Mouse (Mus musculus) Patski (cell line): ENCODE results near the gene Acat3. TPM values are rescaled to one million over a fixed set of nuclear protein-coding genes. Genes with fewer than 3 reads are reported as not detected.
"Not testable (repeated sequence)": the region's sequence is repeated elsewhere in the genome, so short reads cannot be mapped to it uniquely, and the experiment has no call there.

Experiments used
- ATAC-seq: fragments of 100-300 bp; one replicate; pipeline ENCODE4 v1.8.0; 2021
- CTCF ChIA-PET: fragments of 350-600 bp; sonication (Branson Sonifier 250); formaldehyde crosslinking; loops from one replicate; lab custom pipeline; 2022; ENCODE audit warnings: inconsistent platforms; lab: Charles Lee
- POLR2A ChIA-PET: fragments of 350-600 bp; sonication (Branson Sonifier 250); formaldehyde crosslinking; loops from one replicate; lab custom pipeline; 2022; ENCODE audit warnings: antibody characterized with exemption, inconsistent platforms; lab: Charles Lee
- DNase-seq: peaks from one replicate; pipeline ENCODE4 v3.0.0-alpha.2; 2011; ENCODE audit warnings: low read depth, low spot score
- H3K27me3 ChIP-seq: fragments of 371-371 bp; one replicate; pipeline ENCODE4 v1.5.1; 2021
- CTCF ChIP-seq: fragments of 100-300 bp; IDR thresholded peaks from one replicate; pipeline ENCODE4 v1.5.1; 2021
- in situ Hi-C: fragments of 300-500 bp; cut with MboI; formaldehyde crosslinking; loops from 3 replicates; pipeline ENCODE4 v1.11.1; 2018; ENCODE audit warnings: low pct_unique_long_range_greater_than_20kb, mixed read lengths
- polyA plus RNA-seq: library from polyadenylated mRNA; unstranded; gene quantifications from one replicate; pipeline ENCODE4 v1.2.3, GENCODE M21; 2021

Gene Acat3
- polyA plus RNA-seq, 1 experiment from 2014 or later = 4.4 TPM

DNA sequence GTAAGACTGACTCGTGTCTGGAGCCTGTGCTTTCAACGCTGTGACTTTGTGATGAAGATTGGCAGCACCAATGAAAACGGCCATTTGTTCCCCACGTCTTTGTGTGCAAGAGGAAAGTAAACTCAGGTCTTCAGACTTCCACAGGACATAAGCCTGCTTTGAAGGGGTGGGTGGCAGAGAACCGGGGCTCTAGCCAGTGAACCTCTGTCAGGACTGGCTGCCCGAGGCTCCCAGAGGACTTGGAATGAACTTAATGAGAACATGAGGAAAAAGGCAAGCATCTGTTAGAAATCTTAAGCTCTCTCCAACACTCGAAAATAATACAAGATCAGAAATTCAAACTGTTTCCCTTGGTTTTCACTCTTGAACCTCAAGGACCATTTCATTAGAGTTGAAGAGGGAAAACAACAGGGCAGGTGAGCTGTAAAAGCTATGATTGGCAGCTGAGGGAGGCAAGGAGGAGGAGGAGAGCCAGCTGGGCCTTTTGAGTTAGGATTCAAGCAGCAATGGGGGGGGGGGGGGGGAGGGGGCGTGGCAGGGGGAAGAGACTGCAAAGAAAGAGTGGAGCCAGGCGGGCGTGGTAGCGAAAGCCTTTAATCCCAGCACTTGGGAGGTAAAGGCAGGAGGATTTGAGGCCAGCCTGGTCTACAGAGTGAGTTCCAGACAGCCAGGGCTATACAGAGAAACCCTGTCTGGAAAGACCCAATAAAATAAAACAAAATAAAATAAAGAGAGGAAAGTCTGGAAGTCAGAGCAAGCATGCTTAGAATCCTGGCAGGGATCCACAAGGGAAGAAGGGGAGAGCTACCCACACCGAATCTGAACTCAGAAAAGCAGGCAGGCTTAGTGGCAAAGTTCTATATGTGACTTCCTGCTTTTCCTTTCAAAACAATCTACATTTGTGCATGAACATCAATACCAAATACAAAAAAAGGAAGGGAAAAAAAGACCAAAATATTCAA lies 36.7 kb downstream of the Acat3 start:
- ChIA-PET CTCF (no interaction called here), POLR2A (interaction anchor here (0.7 kb wide), 1 partner anchor 13 kb away, joined by 5 read pairs; no protein-coding TSS in a partner anchor)
- ATAC-seq (no peak), DNase-seq (no peak)
- H3K27me3 ChIP-seq = no peaks in the 10 kb centered on the region
- in situ Hi-C loops = no loop called here
- TF ChIP-seq CTCF = no peak

GRCm38 (mm10) chr17:12902291-12902690 lies 38.1 kb downstream of the Acat3 start:
- H3K27me3 ChIP-seq = no peaks in the 10 kb centered on the region
- TF ChIP-seq CTCF = no peak
- CTCF ChIA-PET = interaction anchor here (1.0 kb wide), 1 partner anchor 22 kb away, joined by 3 read pairs; no protein-coding TSS in a partner anchor
- DNase-seq (no peak), ATAC-seq (no peak)
- POLR2A ChIA-PET = no interaction called here
- in situ Hi-C loops = no loop called here

DNA sequence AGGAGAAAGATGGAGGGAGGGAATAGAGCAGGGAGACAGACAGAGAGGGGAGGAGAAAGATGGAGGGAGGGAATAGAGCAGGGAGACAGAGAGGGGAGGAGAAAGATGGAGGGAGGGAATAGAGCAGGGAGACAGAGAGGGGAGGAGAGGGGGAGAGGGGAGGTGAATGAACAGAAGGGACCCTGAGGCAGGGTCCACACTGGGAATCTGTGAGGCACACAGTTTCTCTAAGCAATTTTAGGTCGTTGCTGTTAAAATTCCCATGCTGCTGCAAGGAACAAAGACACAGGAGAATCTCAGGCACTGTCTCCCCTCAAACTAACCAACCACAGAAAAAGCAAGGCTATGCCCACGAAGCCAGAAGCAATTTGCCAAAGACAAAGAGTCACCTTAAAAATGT lies 41.8 kb downstream of the Acat3 start:
- in situ Hi-C loops, ATAC-seq, DNase-seq, POLR2A ChIA-PET, H3K27me3 ChIP-seq, CTCF ChIA-PET: not testable (repeated sequence)

GRCm38 (mm10) chr17:12897674-12898073 lies 42.7 kb downstream of the Acat3 start:
- ATAC-seq (no peak), DNase-seq (no peak)
- ChIA-PET POLR2A (no interaction called here), CTCF (no interaction called here)
- in situ Hi-C loops = no loop called here
- TF ChIP-seq CTCF = no peak
- no peaks in the 10 kb centered on the region for H3K27me3 ChIP-seq

DNA sequence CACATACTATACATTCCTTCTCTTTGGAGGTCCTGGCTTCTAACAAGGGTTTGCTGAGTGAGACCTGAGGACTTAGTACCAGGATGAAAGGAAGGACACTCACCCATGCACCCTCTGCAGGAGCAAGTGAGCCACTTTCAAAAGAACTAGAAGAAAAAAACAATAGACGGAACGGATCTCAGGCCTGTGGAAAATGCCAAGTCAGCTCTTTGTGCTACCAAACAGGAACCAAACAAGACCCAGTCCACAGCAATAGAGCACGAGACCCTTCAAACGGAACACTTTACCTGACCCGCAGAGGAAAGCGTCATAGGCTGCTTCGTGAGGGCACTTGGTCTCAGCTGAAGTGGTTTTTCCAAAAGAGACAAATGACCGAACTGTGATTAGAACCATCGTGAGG lies 48.4 kb downstream of the Acat3 start:
- POLR2A ChIA-PET = no interaction called here
- TF ChIP-seq CTCF = no peak
- H3K27me3 ChIP-seq = no peaks in the 10 kb centered on the region
- CTCF ChIA-PET = interaction anchor here (1.8 kb wide), 1 partner anchor 104 kb away, joined by 4 read pairs; no protein-coding TSS in a partner anchor
- in situ Hi-C loops = no loop called here
- DNase-seq = no peak
- no peak for ATAC-seq

GRCm38 (mm10) chr17:12891054-12891453 lies 49.3 kb downstream of the Acat3 start:
- in situ Hi-C loops = no loop called here
- no peak for TF ChIP-seq CTCF
- ATAC-seq (no peak), DNase-seq (no peak)
- ChIA-PET POLR2A (no interaction called here), CTCF (interaction anchor here (1.3 kb wide), 1 partner anchor 106 kb away, joined by 5 read pairs; no protein-coding TSS in a partner anchor)
- no peaks in the 10 kb centered on the region for H3K27me3 ChIP-seq

DNA sequence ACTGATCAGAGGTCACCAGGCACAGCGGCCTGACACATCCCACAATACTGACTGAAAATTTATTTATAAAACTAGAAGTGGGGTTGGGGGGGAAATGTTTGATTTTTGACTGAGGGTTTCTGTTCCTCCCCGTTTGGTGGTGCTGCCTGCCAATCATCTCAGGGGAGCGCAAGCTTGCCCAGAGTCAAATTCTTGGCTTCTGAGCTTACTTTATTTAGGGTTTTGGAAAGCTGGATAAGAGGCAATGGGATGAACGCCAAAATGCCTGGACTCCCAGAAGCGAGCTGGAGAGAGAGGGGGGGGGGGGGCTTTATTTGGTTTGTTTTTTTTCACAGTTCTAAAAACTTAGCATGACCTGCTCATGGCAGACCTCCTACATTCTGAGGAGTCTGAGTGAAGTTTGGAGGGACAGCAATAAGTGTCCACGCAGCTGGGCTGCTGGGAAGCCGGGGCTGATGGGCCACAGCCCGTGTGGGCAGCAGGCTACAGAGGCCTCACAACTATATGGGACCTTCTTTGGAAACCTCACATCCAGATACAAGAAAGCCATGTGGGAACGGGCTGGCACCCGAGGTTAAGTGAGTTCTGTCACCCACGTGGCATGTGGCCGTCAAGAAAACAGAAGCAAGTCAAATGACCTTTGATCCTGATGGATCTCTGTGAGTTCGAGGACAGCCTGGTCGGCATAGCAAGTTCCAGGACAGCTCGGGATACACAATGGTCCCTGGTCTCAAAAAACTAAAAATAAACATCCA lies 53.2 kb downstream of the Acat3 start:
- no peak for TF ChIP-seq CTCF
- ChIA-PET CTCF (no interaction called here), POLR2A (no interaction called here)
- no peaks in the 10 kb centered on the region for H3K27me3 ChIP-seq
- DNase-seq (no peak), ATAC-seq (no peak)
- in situ Hi-C loops = no loop called here

GRCm38 (mm10) chr17:12886620-12887019 lies 53.8 kb downstream of the Acat3 start:
- no peak for DNase-seq
- no peak for TF ChIP-seq CTCF
- ChIA-PET CTCF (no interaction called here), POLR2A (no interaction called here)
- H3K27me3 ChIP-seq = no peaks in the 10 kb centered on the region
- ATAC-seq = no peak
- in situ Hi-C loops = no loop called here

- H3K27me3 ChIP-seq = no peaks in the 10 kb centered on the region
- no peak for ATAC-seq
- ChIA-PET POLR2A (no interaction called here), CTCF (interaction anchor here (1.4 to 3.3 kb wide), 2 partner anchors 54 to 115 kb away, joined by 4 to 20 read pairs; no protein-coding TSS in a partner anchor)
- no peak for DNase-seq
- in situ Hi-C loops = no loop called here
- no peak for TF ChIP-seq CTCF
Observed at GRCm38 (mm10) chr17:12881216-12881615, 59.2 kb downstream of the Acat3 start.

DNA sequence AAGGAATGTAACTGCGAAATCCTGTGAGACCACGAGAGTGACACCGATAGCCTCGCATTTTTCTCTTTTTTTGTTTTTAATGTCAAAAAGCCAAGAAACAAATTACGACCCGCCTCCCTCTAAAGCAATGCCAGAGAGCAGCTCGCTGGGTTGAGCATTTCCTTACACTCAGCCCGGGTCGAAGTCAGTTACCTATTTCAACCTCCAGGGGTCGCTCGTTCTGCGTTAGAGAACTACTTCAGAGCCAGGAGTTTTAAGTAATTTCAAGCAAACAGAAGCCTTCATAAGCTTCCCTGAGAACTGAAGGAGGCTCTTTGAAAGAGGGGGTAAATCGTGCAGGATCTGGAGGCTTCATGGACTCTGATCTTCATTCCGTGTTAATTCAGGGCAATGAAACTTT lies 60.2 kb downstream of the Acat3 start:
- DNase-seq (peak; percentile 30), ATAC-seq (peak; percentile 72)
- in situ Hi-C loops = no loop called here
- no peaks in the 10 kb centered on the region for H3K27me3 ChIP-seq
- TF ChIP-seq CTCF = peak; percentile 93
- ChIA-PET POLR2A (no interaction called here), CTCF (interaction anchor here (0.7 to 3.3 kb wide), 10 partner anchors 12 to 129 kb away, joined by 3 to 20 read pairs (median 4); no protein-coding TSS in a partner anchor)
